Mouse (Mus musculus) ovary, adult 2 months (tissue): ENCODE data around the gene Gm21488. TPM values are rescaled to one million over a fixed set of nuclear protein-coding genes. Genes with fewer than 3 reads are reported as not detected.

Experiments
- polyA plus RNA-seq: library from polyadenylated mRNA; depleted of rRNA; stranded (reverse); fragments of >200 nt; gene quantifications from 2 replicates; pipeline ENCODE4 v1.2.3, GENCODE M21; 2012; rRNA removed

Gene Gm21488
- polyA plus RNA-seq = not detected in 2 replicates

DNA sequence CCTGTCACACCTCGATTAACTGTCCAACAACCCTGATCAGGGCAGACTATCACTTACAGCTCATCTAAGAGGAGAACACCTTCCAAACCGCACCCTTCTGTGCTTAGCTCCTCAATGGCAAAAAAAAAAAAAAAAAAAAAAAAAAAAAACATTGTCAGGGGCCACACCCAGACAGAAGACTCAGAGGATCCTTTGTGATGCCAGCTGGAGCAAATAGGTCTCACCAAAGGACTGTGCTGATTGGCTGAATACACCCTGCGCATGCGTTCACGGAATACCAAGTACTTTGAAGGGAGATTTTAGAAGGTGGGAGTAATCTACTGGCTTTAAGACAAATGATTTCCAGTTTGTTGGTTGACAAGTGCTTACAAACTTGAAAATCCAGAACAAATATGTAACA is at the start of gene Gm21488:
Gene Gm21488, minus strand, starts transcription at position 101 of the 400 bp plus-strand sequence.

